Mouse (Mus musculus): Measurements from ENCODE around the gene Mgarp.
A peak's percentile ranks its signal among the peaks of the same experiment; 100 is the strongest.
"Not testable (repeated sequence)": the region's sequence is repeated elsewhere in the genome, so short reads cannot be mapped to it uniquely, and the experiment has no call there.

Gene Mgarp

DNA sequence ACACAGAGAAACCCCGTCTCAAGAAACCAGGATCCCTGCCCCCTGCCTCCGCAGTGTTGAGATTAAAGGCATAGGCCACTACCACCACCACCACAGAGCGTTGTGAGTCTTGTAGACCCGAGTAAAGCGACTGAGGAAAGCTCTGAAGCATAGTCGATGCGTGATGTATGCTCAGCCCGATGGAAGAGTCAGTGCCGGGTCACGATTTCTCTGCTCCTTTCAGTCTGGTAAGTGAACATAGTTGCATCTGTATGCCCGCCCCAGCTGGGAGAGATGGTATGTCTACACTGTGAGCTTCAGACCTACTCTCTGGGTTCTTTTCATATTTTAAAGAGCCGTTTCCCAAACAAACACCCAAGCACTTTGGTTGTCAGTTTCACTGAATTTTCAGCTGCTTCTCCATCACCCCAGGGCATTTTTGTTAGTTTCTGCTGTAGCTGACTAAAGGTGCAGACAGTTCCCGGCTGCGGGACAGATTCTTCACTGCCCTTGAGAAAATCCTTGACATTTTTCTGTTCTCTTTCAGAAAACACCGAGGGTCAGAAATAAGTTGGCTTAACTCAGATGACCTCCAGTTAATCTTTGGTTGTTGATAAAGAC, 1.3 kb upstream of the Mgarp start:
- DNase-seq (ENCODE audit: low spot score): no peak

DNA sequence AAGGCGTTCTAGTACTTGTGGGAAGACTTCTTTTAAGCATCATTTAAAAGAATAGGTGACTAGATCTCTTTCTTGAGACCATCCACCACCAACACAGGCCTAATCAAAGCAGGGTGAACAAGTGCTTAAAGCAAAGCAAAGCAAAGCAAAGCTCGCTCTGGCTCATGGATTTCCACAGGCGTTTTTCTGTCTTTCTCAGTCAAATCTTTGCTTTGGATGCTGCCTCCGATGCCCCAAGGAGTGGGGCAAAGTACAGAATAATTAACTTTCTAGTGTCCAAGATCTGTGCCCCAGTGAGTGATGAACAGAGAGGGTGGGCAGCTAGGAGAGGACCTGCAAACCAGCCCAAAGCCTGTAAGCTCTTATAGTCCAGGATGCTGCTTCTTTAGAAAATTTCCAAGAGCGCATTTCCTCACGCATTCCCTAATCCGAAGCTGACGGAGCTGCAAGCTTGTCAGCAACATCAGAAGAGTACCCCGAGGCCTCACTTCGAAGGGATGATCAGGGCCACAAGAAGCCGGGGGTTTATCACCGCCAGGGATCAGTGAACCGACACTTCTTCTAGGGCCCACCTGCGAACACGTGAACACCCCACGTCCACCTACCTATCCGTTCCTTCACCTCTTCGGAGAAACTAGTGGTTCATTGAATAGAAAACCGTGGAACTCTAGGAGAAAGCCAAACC, 935 bp downstream of the Mgarp start:
- no peak for DNase-seq (ENCODE audit: low spot score)

DNA sequence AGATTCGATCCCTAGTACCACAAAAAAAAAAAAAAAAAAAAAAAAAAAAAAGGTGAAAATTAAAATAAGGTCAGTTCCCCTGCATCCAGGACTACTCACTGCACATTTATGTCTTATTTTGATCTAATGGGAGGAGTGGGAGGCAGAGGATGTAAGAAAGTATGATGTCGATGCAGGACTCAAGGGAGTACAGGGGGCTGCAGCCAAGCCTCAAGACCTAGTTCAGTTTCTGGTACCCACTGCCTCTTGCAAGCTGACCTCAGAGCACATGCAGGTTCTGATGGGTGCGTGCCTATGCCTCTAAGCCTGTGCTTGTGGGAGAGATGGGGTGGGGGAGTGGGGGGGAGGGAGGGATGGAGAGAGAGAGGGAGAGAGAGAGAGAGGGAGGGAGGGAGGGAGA, 1.7 kb downstream of the Mgarp start:
- DNase-seq (ENCODE audit: low spot score): no peak

DNA sequence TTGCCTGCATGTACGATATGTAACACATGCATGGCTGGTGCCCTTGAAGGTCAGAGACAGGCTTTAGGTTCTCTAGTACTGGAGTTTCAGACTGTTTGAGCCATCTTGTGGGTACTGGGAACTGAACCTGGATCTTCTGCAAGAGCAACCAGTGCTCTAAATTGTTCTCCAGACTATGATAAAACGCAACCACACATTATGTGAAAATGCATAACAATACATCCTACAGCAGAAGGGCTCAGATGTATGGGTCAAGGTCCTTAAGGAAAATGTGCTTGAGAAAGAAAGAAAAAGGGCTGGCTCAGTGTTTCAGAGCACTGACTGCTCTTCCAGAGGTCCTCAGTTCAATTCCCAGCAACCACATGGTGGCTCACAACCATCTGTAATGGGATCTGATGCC, 2.9 kb downstream of the Mgarp start:
- DNase-seq (ENCODE audit: low spot score): no peak

DNA sequence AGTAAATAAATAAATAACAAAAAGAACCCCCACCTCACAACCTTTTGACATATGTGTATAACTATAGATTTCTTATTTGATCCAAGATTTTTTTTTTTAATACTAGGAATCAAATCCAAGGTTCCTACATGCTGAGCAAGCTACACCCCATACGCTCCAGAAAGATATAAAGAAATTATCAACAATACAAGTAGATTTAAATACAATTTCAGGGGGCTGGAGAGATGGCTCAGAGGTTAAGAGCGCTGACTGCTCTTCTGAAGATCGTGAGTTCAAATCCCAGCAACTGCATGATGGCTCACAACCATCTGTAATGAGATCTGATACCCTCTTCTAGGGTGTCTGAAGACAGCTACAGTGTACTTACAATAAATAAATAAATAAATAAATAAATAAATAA, 3.5 kb downstream of the Mgarp start:
- DNase-seq (ENCODE audit: low spot score): not testable (repeated sequence)

DNA sequence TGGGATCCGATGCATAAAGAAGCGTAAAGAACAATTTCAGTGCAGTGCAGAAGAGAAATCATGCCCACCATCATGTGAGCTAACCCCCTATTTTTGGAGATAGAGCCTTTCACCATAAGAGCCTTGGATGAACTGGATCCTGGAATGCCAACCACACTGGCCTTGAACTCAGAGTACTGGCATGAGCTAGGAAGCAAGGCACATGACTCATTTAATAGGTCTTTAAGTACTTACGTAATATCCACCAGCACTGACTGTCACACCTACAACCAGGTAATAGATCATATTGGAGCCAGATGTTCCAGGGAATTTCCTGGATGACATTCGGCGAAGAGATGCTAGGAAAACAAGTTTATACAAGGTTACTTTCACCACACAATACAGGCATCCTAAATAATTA, 4.9 kb downstream of the Mgarp start:
- DNase-seq (ENCODE audit: low spot score): no peak

DNA sequence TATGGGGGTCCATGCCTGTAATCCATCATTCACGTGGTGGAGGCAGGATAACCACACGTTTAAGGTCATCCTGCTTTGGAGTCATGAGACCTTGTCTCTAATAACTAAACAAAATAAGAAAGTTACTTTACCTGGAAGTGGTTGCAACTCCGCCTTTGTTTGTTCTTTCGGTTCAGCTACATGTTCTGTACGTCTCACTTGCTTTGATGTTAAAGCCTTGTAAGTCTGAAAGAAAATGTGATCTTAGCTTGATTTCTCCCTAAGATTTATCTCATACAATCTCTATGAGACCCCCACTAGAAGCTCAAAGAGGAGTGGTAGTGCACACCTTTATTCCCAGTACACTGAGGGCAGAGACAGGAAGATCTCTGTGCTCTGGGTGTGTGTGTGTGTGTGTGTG, 5.4 kb downstream of the Mgarp start:
- no peak for DNase-seq (ENCODE audit: low spot score)

DNA sequence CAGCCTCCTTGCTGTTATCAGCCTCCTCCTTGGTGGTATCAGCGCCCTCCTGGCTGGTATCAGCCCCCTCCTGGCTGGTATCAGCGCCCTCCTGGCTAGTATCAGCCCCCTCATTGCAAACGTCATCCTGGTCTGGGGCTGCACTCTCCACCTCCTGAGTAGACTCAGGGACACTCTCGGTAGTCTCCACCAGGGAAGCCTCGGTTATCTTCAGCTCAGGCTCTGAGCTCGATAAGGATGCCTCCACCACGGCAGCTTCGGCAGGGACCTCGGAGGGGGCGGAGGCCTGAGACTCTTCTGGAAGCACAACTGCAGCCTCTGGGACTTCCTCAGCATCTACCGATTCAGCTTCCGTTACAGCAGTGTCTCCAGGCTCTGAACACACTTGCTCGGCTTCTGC, 7.6 kb downstream of the Mgarp start:
- no peak for DNase-seq (ENCODE audit: low spot score)

DNA sequence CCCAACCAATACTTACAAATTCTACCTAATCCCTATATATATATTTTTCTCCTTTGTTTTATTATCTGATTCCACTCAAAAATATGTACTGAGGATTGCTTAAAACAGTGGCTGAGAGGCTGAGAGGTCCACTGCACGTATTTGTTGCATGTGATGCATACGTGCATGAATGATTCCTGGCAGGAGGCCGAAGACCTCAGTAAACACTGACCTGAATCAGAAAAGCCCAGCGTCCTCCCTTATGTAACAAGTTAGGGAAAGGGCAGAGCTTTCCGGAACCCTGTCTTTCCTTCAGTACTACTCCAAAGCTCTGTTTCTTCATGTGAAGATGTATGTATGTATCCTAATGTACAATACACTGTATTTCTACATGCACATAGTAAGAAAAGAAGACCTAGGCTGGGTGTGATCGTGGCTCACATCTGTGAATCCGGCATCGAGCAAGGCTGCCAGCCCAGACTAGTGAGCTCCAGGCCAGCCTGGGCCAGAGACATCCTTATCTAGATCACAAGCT, 8.6 kb downstream of the Mgarp start:
- DNase-seq (ENCODE audit: low spot score): no peak

DNA sequence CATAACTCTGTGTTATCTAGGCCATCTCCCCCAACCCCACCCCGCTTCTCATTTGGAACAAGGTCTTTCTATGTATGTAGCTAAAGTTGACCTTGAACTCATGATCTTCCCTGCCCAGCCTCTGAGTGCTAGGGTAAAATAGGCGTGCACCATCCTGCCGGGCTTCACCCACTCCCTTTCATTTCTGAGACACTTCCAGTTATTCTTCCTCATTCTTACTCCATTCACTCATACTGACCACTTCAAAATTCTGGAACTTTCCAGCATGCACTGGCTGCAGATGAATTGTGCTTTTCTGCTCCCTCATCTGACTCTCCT, 9.4 kb downstream of the Mgarp start:
- no peak for DNase-seq (ENCODE audit: low spot score)

DNA sequence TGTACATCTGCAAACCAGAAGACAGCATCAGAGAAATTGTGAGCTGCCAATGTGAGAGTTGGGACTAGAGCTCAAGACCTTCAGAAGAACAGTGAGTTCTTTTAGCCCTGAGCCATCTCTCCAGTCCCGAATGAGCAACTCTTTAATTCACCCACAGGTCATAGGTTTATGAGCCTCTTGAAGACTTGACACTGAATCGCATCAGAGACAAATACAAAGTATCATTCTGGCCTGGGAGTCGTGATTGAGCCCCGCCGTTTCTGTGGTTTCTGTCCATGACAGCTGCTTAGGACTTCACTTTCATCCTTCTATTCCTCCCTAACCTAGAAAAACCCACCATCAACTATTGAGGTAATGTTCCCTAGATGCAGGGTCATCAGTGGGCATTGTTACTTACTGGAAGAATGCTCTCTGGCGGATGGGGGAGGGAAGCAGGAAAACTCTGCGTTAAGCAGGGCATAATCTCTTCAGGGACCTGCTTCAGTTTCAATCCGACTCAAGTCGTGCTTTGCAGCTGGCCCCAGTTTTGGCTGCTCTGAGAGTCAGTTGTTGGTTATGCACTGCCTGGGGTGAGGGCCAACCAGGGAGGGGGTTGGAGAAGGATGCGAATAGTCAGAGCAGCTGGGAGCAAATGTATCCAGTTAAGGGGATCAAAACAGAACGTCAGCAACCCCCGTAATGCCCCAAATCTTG, 10.0 kb downstream of the Mgarp start:
- DNase-seq (ENCODE audit: low spot score): no peak

DNA sequence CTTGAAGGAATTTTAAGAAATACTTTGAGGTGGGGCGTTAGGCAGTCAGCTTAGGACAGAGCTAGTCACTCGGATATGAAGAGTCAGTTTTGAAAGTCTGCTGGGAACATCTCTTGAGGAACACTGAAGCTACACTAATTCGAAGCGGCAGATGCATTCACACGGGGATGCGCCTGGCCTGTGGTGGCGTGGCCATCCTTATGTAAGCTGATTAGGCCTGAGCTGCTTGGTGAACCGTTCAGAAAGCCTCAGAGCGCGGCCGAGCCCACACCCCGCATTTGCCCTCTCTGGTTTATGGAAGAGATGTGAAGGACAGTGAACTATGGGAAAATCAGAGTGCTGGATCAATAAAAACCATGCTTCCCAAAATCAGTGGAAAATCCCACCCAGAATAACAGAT, 13.1 kb downstream of the Mgarp start:
- DNase-seq (ENCODE audit: low spot score): no peak

DNA sequence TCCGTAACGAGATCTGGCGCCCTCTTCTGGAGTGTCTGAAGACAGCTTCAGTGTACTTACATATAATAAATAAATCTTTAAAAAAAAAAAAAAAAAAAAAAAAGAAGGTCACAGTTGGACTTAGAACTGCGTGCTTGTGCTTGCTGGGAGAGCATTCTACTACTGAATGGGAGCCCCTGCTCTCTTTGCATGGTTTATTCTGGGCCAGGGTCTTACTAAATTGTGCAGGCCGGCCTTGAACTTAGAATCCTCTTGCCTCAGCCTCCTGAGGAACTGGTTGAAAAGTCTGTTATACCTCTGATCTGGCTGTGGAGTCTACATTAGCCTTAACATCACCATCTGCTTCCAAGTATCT, 15.9 kb downstream of the Mgarp start:
- no peak for DNase-seq (ENCODE audit: low spot score)

DNA sequence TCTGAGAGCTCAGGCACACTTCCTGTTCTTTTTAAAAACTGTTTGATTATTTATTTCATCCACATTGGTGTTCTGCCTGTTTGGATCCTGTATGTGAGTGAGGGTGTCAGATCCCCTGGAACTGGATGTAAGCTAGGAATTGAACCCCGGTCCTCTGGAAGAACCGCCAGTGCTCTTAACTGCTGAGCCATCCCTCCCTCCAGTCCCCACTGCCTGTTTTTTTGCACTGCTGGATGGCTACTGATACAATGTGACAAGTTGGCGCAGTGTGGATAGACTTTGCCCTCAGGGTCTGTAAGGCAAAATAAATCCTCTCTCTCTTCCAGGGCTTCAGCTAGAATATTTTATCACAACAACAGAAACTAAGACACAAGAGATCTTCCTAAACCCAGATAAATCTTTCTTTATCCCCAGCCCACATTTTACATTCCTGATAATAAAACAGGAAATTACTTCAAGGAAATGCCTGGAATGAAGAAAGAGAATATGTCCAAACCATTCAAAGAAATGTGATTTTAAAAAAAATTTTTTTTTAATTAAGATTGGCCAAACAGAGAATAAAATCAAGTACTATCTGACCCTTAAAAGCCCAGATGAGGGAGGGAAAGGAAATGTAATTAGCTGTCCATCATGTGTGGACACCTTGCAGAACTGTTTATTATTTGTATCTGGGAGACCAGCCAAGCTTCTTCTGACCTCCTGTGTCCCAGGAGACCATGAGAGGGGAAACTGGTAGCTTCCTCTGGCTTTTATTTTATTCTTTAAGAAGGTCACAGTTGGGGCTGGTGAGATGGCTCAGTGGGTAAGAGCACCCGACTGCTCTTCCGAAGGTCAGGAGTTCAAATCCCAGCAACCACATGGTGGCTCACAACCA, 16.5 kb downstream of the Mgarp start:
- no peak for DNase-seq (ENCODE audit: low spot score)

DNA sequence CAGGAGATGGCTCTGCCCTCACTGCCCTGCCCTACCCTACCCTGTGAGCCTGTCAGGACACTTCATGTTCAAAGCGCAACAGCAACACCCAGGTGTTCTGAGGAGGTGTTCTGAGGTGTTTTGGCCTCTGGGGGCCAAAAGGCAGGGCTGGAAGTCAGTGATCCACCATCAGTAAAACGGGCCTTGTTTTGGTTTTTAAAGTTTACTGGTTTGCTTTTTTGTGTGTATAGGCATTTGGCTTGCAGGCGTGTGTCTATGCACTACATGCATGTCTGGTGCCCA, 17.9 kb downstream of the Mgarp start:
- DNase-seq (ENCODE audit: low spot score): no peak

DNA sequence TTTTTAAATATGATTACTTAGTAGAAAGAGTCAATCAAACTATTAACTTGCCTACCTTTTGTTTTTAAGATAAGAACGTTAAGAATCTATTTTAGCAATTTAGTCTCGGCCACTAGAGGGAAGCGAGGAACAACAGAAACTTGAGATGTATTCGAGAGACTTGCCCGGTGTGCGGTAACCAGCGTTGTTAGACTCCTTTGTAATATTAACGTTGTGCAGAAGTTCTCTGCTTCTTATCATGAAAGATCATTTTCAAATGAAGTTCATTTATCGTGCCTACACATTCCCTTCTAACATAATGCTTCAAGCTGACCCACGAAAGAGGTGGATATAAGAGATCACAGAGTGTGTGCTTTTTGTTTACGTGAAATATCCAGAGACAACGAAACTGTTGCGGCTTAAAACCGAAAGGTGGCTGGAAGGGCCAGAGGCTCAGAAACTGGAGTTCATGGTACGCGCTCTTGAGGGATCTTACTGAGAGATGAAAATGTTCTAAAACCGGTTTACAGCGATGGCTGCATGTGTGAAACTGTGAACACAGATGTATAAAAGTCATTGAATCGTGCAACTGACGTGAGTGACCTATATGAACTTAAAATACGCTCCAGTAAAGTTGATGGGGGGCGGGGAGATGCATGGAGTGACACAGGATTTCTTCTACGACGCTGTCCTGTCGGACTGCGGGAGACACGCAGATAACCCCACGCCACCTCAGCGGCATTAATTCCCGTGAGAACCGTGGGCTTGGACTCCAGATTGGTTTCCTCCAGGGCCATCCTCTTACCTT, 18.5 kb downstream of the Mgarp start:
- no peak for DNase-seq (ENCODE audit: low spot score)

DNA sequence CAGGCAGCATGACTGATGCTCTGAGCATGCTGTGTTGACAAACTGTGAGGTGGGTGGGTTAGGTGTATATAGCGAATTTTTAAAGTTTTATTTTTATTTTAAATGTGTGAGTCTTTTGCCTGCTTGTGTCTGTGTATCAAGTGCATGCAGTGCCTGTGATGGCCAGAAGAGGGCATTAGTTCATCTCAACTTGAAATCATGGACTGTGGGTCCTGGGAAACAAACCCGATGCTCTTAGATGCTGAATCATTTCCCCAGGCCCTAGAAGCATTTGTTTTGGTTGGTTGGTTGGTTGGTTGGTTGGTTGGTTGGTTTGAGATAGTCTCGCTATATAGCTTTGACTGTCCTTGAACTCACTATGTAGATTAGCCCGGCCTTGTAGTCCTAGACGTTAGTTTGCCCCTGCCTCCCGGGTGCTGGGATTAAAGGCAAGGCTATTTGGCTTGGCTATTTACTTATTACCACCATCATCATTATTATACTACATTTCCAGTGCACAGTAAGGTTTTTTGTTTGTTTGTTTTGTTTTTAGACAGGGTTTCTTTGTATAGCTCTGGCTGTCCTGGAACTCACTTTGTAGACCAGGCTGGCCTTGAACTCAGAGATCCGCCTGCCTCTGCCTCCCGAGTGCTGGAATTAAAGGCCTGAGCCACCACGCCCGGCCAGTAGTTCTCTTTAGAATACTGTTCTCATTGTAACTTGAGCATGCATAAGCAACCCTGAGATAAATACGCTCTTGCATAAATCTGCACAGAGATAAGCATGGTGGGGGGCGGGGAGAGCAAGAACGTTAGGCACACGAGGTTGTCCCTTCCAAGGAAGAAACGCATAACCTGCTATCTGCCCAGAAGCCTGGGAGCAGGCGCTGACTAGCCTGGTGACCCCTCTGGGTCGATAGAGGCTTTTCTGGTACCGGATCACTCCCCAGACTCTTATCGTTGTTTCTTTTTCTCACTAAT, 21.0 kb downstream of the Mgarp start:
- DNase-seq (ENCODE audit: low spot score): peak; percentile 37

DNA sequence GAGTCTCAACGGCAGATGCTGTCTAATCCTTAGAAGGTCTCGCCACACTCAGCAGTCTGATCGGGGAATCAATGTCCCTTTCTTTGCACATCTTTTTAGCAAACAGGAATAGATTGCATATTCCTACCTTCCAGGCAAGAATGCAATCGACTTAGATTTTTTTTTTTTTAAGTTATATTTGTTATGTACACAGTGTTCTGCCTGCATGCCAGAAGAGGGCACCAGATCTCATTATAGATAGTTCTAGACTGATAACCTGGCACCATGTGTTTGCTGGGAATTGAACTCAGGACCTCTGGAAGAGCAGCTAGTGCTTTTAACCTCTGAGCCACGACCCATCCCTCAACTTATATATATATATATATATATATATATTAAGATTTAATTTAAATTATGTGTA, 23.0 kb downstream of the Mgarp start:
- DNase-seq (ENCODE audit: low spot score): no peak

DNA sequence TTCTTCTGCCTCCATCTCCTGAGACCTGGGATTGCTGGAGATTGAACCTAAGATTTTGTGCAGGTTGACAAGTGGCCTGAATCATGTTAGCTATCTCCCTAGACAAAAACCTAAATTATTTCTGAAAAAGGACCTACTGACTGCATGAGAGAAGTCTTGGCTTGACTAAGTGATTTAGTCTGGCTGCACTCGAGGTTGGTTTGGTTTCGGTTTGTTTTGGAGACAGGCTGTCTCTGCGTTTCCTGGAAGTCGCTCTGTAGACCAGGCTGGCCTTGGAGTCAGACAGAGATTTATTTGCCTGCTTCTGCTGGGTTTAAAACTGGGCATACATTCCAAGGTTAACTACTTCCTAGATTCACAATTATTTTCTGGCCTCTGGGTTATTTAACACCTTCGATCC, 23.7 kb downstream of the Mgarp start:
- DNase-seq (ENCODE audit: low spot score): no peak

DNA sequence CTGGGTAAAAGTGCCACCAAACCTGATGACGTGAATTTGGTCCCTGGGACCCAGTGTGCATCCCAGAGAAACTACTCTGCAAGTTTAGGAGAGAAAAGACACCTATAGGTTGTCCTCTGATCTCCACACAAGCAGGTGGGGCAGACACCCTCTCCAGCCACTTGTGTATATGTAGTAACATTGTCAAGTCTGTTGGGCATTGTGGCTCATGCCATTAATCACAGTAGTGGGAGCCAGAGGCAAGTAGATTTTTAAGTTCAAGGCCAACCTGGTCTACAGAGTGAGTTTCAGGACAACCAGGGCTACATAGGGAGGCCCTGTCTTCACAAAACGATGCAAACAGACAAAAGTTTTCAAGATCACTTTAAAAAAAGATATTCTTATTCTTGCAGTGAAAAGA, 24.7 kb downstream of the Mgarp start:
- DNase-seq (ENCODE audit: low spot score): no peak

DNA sequence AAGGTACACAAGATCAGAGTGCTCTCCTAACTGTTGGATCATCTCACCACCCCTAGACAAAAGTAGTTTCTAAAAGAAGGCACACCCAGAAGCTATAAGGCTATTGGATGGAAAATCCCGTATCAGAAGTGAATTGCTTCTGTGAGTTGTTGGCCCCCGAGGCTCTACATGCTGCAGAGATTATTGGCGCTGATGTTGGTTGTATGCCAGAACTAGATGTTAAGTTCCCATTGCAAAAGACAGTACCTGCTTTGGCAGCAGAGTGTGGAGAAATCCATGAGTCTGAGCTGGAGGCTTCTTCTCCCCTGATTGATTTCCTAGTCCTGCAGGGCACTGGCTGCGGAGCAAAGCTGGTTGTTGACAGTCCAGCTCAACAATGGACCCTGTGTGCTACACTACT, 28.5 kb downstream of the Mgarp start:
- no peak for DNase-seq (ENCODE audit: low spot score)

Measured in ovary, postnatal 14 days (tissue).